Mouse (Mus musculus) thymus, adult 2 months (tissue): ENCODE results near the gene Gm20388. TPM values are rescaled to one million over a fixed set of nuclear protein-coding genes. Genes with fewer than 3 reads are reported as not detected.

Source experiments
- DNase-seq: peaks from one replicate; pipeline ENCODE4 v3.0.0; 2021
- H3K27ac ChIP-seq: fragments of 200-500 bp; 2 replicates; pipeline ENCODE4 v1.5.1; 2012; ENCODE audit warnings: low read length, control low read depth; ENCODE audit not compliant: control insufficient read depth, insufficient read depth
- H3K27me3 ChIP-seq: fragments of 200-500 bp; 2 replicates; pipeline ENCODE4 v1.6.1; 2012; ENCODE audit warnings: mild to moderate bottlenecking, low read length, moderate library complexity, mixed read lengths; ENCODE audit not compliant: control insufficient read depth, insufficient read depth
- H3K36me3 ChIP-seq: fragments of 200-500 bp; 2 replicates; pipeline ENCODE4 v1.6.1; 2012; ENCODE audit warnings: mild to moderate bottlenecking, low read length, moderate library complexity; ENCODE audit not compliant: control insufficient read depth, insufficient read depth
- H3K4me1 ChIP-seq: fragments of 200-500 bp; replicated peaks from 2 replicates; pipeline ENCODE4 v1.6.1; 2012; ENCODE audit warnings: low read length; ENCODE audit not compliant: control insufficient read depth, insufficient read depth
- H3K4me3 ChIP-seq: fragments of 200-500 bp; 2 replicates; pipeline ENCODE4 v1.5.1; 2012; ENCODE audit warnings: mild to moderate bottlenecking, low read length, control low read depth, moderate library complexity; ENCODE audit not compliant: control insufficient read depth, insufficient read depth
- CTCF ChIP-seq: fragments of 200-500 bp; IDR thresholded peaks from 2 replicates; pipeline ENCODE4 v1.5.1; 2012; ENCODE audit warnings: mild to moderate bottlenecking, control low read depth, low read length, moderate library complexity, borderline replicate concordance; ENCODE audit not compliant: control insufficient read depth, poor library complexity, insufficient read depth; ENCODE audit errors: extremely low read depth
- POLR2A ChIP-seq: fragments of 200-500 bp; IDR thresholded peaks from 2 replicates; pipeline ENCODE4 v1.6.1; 2012; ENCODE audit warnings: mild to moderate bottlenecking, low read length, control low read depth, moderate library complexity; ENCODE audit not compliant: control insufficient read depth, poor library complexity, insufficient read depth; ENCODE audit errors: extremely low read depth
- WGBS: fragments of 180-500 bp; shearing (Covaris S2); methylation state at CpG from one replicate; pipeline ENCODE4 v1.1.7; 2018; 5-methylcytosine and 5-hydroxymethylcytosine counted together
- polyA plus RNA-seq: library from polyadenylated mRNA; depleted of rRNA; stranded (reverse); fragments of >200 nt; gene quantifications from 2 replicates; pipeline ENCODE4 v1.2.3, GENCODE M21; 2012

Gm20388 gene
- polyA plus RNA-seq, 1 experiment, result 103 TPM

- Histone ChIP-seq H3K36me3 (no peaks in the 10 kb centered on the region), H3K27me3 (no peaks in the 10 kb centered on the region), H3K27ac (peak overlapping the region; percentile 67), H3K4me1 (peaks cover 36% of the 10 kb centered on the region), H3K4me3 (no peak overlapping the region)
- no peak for DNase-seq
- no peak for TF ChIP-seq CTCF
- TF ChIP-seq POLR2A, result no peak
- WGBS, result 86% methylated on average over 24 of the region's 24 CpGs
Measured at GRCm38 (mm10) chr8:122546811-122547453, 2636.3 kb downstream of the Gm20388 start.

DNA sequence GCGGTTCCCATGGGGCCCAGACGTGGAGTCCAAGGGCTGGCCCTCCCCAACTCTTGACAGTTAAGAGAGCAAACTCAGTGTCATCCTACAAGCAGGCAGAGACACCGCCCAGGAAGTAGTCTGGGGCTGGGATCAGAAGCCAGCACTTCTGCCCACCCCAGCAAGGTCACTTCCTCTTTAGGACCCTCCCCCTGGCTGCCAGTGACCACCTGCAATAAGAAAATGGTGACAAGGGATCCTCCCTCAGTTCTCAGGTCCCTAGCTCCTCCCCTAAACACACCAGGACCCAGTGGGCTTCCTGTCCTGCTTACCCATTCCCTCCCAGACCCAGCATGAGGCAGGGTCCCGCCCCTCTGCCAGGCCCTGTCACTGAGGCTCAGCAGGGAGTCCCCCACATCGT is 2637.2 kb downstream of the Gm20388 start:
- H3K36me3 ChIP-seq, result no peaks in the 10 kb centered on the region
- no peaks in the 10 kb centered on the region for H3K27me3 ChIP-seq
- 4% methylated on average over 5 of the region's 5 CpGs for WGBS
- H3K4me3 ChIP-seq, result no peak overlapping the region
- H3K4me1 ChIP-seq, result peaks cover 36% of the 10 kb centered on the region
- no peak for TF ChIP-seq POLR2A
- TF ChIP-seq CTCF, result no peak
- peak overlapping the region; percentile 67 for H3K27ac ChIP-seq
- peak; percentile 42 for DNase-seq

DNA sequence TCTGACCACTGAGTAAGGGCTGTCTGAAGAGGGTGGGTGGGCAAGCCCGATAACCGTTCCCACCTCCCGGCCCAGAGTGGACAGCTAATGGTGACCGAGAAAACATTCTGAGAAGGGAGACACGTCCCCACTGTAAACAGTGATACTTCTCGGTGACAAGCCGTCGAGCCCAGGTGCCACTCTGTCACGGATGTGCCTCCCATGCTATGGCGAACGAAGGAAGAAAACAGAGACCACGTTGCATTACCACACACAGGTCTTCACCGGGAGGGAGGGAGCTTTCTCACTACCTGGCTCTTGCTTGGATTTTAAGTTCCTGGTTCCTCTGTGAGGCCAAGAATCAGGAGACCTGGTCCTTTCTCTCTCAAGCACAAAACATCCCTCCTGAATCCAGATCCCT is 2637.7 kb downstream of the Gm20388 start:
- DNase-seq, result peak; percentile 21
- H3K27ac ChIP-seq, result peak overlapping the region; percentile 67
- H3K4me3 ChIP-seq, result no peak overlapping the region
- H3K27me3 ChIP-seq, result no peaks in the 10 kb centered on the region
- no peaks in the 10 kb centered on the region for H3K36me3 ChIP-seq
- TF ChIP-seq POLR2A (no peak), CTCF (no peak)
- peaks cover 36% of the 10 kb centered on the region for H3K4me1 ChIP-seq
- WGBS, result 19% methylated on average over 13 of the region's 13 CpGs

DNA sequence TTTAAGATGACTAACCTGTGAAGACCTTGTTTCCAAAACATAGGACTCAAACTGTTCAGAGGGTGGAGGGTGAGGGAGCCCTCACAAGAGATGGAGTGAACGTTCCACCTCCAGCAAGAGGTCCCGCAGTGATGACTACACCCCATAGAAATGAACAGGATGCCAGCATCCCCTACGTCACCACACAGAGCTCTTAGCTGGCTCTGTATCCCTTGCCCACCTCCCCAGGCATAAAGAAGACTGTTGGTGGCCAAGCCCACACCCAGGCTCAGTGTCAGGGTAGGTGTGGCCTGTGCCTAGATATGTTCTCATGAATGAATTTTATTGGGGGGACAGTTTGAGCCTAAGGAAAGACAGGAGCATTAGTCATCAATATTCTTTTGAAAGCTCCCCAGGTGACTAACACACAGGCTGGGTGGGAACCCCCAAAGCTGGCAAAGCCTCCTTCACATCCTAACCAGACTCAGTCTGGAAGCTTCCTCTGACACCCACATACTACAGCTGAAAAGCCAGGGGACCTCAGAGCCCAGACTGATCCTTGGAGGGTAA is 2638.3 kb downstream of the Gm20388 start:
- no peak for TF ChIP-seq CTCF
- no peak for TF ChIP-seq POLR2A
- no peak overlapping the region for H3K4me3 ChIP-seq
- no peak for DNase-seq
- peak overlapping the region; percentile 67; the same call in 1 of the 2 replicates for H3K27ac ChIP-seq
- H3K36me3 ChIP-seq, result no peaks in the 10 kb centered on the region
- H3K4me1 ChIP-seq, result peaks cover 36% of the 10 kb centered on the region
- WGBS, result 73% methylated on average over 3 of the region's 3 CpGs
- no peaks in the 10 kb centered on the region for H3K27me3 ChIP-seq

GRCm38 (mm10) chr8:122550234-122550994 is 2639.8 kb downstream of the Gm20388 start:
- DNase-seq, result peak; percentile 51
- Histone ChIP-seq H3K27me3 (no peaks in the 10 kb centered on the region), H3K27ac (no peak overlapping the region), H3K4me3 (peak overlapping the region; percentile 75), H3K4me1 (peaks cover 38% of the 10 kb centered on the region), H3K36me3 (no peaks in the 10 kb centered on the region)
- TF ChIP-seq POLR2A (no peak), CTCF (no peak)
- 1% methylated on average over 52 of the region's 52 CpGs for WGBS

DNA sequence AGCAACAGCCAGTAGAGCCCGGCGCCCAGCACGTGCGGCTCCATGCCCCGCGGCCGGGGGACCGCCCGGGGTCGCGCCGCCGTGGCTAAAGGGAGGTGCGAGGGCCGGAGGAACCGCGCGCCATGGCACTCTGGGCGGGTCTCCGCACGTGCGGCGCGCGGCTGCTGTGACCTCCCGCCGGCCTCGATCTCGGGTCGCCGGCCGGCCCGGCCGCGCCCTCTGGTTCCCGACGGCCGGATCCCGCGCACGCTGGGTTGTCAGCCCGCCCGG is 2640.3 kb downstream of the Gm20388 start:
- TF ChIP-seq POLR2A (no peak), CTCF (no peak)
- Histone ChIP-seq H3K27ac (no peak overlapping the region), H3K27me3 (no peaks in the 10 kb centered on the region), H3K4me3 (peak overlapping the region; percentile 75), H3K36me3 (no peaks in the 10 kb centered on the region), H3K4me1 (peaks cover 40% of the 10 kb centered on the region)
- DNase-seq, result no peak
- under 1% methylated on average over 40 of the region's 43 CpGs for WGBS
